Mouse (Mus musculus): ENCODE measurements at regions not wholly inside any gene's neighbourhood (a gene's known extent, or its start where the extent isn't known, plus 50 kb on each side); places are given as distances from the start of the nearest gene placed in this dataset.
"Not testable (repeated sequence)": the region's sequence is repeated elsewhere in the genome, so short reads cannot be mapped to it uniquely, and the experiment has no call there.

DNA sequence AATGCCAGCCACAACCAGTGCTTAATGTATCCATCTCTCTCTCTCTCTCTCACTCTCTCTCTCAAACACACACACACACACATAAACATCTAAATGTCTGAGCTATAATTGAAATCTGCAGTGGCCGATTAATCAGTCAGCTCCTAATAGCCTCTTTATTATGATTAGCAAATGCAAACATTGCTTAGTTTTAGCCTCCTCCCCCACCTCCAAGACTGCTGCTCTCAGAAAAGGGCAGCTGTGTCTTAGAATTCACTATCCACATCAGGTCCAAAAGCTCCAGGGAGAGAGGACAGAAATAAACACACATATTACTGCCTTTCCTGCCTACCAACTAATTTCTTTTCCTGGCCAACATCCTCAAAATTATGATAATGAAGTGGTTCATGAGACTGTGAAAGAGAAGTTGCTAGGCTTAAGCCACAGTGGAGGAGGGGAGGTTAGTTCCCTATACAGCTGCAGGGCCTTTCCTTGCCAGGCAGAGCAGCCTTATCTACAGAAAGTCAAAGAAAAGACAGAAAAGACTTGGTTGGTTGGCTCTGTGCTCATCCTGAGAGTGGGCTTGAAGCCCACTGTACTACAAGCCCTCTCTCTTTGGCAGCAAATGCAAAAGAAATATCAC lies 442.7 kb upstream of the Tbl1xr1 start:
- peak; percentile 40 to 57 for DNase-seq

DNA sequence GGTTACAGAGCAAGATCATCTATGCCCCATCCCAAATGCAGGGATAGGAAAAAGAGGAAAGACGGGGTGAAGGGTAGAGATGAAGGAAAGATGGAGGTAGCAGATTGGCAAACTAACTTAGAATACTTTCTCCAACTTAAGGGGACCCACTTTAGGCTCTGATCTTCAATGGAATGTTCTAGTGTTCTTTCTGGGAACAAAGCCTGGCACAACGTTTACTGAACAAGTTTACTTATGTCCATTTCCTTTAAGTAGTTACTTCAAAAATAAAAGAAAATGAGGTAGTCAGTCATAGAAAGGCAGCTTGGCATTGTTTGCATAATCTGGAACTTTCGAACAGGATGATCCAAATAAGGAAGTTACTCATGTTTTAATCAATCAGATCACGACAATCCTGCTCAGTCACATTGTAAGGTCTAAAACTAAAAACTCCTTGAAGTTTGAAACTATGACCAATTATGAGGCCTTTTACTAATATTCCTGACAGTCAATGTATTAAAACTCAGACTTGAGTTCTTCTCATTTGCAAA lies 441.7 kb upstream of the Tbl1xr1 start:
- no peak for DNase-seq

DNA sequence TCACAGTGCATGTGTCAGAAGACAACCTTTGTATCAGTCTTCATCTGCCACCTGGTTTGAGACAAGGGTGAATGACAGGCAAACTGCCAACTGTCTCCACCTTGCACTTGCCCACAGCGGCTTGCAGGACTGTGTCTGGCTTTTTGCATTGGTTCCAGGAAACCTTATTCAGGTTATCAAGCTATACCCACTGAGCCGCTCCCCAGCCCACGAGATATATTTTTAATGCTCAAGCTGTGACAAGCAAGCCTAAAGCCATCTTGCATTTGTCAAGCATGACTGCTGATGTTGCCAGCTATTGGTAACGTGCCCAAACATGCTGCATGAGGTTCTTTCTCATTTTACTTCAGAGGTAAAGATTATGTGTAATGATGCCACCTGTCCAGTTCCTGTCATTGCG lies 437.6 kb upstream of the Tbl1xr1 start:
- no peak for DNase-seq

- no peak for DNase-seq
These were observed 436.9 kb upstream of the Tbl1xr1 start for GRCm38 (mm10) chr3:21639576-21639975.

DNA sequence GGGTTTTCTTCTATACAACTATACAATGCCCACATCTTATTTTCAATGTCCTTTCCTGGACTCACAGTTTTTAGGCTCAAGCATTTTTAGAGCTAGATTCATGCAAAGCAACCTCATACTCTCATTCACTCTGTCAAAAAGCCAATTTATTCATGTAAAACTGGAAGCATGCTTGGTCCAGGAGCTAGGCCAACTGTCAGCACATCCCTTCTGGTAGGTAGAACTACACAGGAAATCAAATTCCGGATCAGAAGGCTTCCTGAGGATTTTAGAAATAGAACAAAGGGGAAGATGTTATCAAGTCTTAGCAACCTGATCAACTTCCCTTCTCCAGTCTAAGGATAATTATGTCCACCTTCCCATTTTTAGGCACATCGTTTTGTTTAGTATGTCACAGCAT lies 432.4 kb upstream of the Tbl1xr1 start:
- DNase-seq = no peak

DNA sequence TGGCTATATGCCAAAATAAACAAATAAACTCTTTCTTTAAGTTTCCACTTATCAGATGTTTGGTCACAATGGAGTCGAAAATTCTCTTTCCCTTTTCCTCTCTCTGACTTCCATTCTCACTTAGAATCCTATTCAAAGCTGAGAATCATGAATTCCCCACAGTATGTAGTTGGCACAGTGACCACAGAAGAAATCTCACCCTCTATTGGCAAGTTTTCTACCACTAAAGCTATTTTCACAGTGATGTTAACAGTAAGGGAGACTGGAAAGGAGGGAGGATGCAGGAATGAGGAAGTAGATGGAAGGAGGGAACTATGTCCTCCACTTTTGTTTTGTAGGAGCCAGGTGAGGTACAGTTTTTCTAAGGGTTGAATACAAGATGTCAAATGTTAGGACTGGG lies 431.2 kb upstream of the Tbl1xr1 start:
- DNase-seq = no peak

GRCm38 (mm10) chr3:21649885-21650469 lies 426.5 kb upstream of the Tbl1xr1 start:
- no peak for DNase-seq

GRCm38 (mm10) chr3:21655301-21655700 lies 421.2 kb upstream of the Tbl1xr1 start:
- DNase-seq = no peak

- no peak for DNase-seq
These were observed 408.9 kb upstream of the Tbl1xr1 start for GRCm38 (mm10) chr3:21667349-21668143.

DNA sequence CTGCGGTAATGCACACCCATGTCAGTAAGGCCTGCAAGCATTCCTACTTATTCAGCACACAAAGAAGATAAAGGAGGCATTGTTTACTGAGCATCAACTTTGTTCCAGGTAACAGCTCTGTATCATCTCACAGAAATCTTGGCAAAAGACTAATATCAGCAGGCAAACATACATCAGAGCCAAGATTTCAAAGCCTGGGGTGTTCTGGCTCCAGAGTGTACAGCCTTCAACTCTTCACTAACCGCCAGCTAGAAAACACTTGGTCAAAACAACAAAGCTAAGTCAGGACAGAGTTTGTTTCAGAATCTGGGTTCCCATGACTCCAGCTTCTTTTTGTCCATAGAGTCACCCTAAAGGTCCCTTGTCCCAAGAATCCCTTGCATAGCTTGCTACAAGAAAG lies 404.6 kb upstream of the Tbl1xr1 start:
- DNase-seq = no peak

DNA sequence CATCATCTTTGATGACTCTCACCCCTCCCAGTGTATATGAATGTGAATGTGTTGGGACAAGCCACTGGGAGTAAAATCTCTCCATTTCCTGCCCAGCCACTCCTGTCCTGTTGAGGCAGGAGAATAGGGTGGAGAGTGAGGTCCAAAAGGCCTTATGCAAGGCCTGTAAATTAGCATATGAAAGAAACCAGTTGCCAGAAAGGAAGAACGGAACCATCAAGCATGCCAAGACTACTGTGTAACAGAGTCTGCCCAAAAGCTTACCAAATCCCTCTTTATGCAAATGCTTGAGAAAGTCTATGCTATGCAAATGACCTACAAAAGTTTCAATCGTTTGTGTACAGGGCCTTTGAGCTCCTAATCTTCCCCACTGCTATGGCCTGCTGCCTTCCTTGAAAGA lies 404.0 kb upstream of the Tbl1xr1 start:
- DNase-seq = no peak

- no peak for DNase-seq
These were observed 403.0 kb upstream of the Tbl1xr1 start for GRCm38 (mm10) chr3:21673466-21673865.

DNA sequence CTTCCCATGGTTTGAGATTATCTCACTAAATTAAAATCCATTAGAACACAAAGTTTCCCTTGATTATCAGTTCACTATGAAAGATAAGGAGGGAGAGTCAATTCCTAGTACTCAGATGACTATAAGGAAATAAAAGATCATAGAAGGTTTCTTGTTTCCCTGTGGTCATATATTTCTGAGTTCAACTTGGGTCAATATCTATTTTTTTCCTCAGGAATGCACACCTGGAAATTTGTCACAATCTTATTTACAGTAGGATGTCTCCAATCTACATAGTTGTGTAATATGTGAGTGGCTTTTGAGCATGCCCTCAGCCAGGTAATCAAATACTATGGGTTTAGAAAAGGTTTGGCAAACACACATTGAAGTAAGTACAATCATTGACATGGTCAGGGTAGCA lies 398.2 kb upstream of the Tbl1xr1 start:
- no peak for DNase-seq

DNA sequence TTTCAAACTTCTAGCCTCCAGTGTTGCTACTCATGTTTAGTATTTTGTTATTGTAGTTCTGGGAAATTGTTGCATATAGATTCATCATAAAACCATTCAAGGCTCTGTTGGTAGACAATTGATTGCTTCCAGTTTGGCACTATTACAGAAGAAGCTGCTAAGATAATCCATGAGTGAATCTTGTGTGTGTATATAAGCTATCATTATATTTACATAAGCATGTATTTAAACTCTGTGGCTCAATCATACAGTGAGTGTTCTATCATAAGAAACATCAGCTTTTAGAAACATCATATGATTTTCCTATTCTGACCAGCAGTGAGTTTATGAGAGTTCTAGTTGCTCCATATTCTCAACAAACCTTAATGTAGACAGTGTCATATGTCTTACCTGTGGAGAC lies 397.7 kb upstream of the Tbl1xr1 start:
- no peak for DNase-seq

DNA sequence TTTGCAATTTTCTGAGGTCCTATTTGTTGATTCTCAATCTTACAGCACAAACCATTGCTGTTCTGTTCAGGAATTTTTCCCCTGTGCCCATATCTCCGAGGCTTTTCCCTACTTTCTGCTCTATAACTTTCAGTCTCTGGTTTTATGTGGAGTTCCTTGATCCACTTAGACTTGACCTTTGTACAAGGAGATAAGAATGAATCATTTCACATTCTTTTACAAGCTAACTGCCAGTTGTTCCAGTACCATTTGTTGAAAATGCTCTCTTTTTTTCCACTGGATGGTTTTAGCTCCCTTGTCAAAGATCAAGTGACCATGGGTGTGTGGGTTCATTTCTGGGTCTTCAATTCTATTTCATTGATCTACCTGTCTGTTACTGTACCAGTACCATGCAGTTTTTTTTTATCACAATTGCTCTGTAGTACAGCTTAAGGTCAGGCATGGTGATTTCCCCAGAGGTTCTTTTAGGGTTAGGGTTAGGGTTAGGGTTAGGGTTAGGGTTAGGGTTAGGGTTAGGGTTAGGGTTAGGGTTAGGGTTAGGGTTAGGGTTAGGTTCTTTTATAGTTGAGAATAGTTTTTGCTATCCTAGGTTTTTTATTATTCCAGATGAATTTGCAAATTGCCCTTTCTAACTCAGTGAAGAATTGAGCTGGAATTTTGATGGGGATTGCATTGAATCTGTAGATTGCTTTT lies 378.3 kb upstream of the Tbl1xr1 start:
- not testable (repeated sequence) for DNase-seq

DNA sequence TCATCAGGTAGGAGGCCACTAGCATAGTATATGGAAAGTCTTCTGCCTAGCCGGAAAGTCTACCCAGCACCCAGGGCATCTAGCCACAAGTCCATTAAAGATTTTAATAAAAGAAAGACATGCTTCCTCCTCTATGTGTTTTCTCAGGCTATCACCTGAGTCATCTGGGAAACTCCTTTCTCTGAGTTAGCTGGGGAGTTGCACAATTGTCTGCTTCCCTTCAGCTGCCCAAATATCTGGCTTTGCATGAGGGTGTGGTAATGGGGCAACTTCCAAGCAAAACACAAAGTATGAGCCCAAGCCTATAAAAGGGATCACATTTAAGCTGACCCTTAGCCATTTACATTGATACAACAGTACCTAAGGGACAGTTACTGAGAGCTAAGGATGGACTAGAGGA lies 376.9 kb upstream of the Tbl1xr1 start:
- DNase-seq = no peak

GRCm38 (mm10) chr3:21700326-21700725 lies 376.1 kb upstream of the Tbl1xr1 start:
- no peak for DNase-seq

GRCm38 (mm10) chr3:21726747-21727505 lies 349.5 kb upstream of the Tbl1xr1 start:
- DNase-seq = no peak

DNA sequence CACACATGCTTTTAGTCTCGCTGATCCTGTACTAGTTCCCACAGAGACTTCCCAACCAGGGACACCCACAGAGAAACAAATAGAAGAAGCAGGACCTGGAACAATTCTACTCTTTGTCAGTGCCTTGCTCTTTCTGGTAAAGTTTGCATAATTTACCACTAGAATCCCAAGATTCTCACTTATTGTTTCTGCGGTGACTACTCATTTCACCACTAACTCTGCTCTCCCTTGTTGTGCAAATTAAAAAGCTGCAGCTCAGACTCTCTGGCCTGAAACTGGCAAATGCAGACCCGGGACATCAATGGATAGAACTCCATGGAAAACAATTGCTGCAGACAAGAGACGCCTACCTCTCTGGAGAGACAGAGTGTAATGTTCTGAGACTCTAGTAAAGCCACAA lies 348.4 kb upstream of the Tbl1xr1 start:
- no peak for DNase-seq

DNA sequence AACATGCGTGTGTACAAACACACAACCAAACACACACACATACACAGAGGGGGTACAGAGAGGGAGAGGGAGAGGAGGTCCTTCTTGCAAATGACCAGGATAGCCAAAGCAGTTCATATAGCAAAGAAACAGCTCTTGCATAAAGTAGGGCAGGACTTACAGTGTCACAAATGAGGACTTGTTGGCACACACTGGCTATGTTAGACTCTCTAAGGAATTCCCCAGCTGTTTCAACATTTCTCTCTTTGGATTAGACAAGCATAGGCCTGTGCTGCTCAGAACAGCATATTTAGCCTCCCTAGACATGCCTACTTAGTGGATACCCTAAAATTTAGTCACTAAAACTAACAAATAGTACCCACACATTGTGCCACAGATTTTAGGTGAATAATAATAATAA lies 347.1 kb upstream of the Tbl1xr1 start:
- no peak for DNase-seq

- DNase-seq = not testable (repeated sequence)
These were observed 340.8 kb upstream of the Tbl1xr1 start for GRCm38 (mm10) chr3:21735688-21736087.

GRCm38 (mm10) chr3:21739720-21740119 lies 336.7 kb upstream of the Tbl1xr1 start:
- DNase-seq = no peak

- DNase-seq = no peak
These were observed 332.3 kb upstream of the Tbl1xr1 start for GRCm38 (mm10) chr3:21744107-21744506.
